Mouse (Mus musculus) hindlimb bud, embryonic 11.5 days (tissue): ENCODE data around the gene Fkbp10.

Experiments
- DNase-seq: peaks from one replicate; pipeline ENCODE4 v3.0.0-alpha.2; 2012; ENCODE audit warnings: low read depth, low spot score; ENCODE audit errors: extremely low spot score

Gene Fkbp10

GRCm38 (mm10) chr11:100393733-100394132, 21.8 kb upstream of the Fkbp10 start:
- no peak for DNase-seq

- DNase-seq = no peak
Measured at GRCm38 (mm10) chr11:100394353-100395074, 21.0 kb upstream of the Fkbp10 start.

DNA sequence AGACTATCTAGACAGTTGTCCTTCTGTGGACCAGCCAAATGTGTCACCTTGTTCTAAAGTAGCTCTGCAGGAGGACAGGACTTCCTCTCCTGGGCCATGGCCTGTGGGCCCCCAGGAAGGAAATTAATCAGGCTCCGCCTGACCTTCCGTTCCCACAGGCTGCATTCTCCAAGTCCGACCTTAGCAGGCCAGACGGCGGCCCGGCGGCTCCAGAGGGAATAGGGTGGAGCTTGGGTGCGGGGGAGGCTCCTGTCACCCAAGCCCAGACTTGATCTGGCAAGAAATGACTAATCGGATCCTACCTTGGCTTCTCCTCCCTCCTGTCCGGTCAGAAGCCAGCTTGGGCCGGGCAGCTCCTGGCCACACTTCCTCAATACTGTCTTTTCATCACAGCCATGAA, 20.3 kb upstream of the Fkbp10 start:
- DNase-seq = no peak

DNA sequence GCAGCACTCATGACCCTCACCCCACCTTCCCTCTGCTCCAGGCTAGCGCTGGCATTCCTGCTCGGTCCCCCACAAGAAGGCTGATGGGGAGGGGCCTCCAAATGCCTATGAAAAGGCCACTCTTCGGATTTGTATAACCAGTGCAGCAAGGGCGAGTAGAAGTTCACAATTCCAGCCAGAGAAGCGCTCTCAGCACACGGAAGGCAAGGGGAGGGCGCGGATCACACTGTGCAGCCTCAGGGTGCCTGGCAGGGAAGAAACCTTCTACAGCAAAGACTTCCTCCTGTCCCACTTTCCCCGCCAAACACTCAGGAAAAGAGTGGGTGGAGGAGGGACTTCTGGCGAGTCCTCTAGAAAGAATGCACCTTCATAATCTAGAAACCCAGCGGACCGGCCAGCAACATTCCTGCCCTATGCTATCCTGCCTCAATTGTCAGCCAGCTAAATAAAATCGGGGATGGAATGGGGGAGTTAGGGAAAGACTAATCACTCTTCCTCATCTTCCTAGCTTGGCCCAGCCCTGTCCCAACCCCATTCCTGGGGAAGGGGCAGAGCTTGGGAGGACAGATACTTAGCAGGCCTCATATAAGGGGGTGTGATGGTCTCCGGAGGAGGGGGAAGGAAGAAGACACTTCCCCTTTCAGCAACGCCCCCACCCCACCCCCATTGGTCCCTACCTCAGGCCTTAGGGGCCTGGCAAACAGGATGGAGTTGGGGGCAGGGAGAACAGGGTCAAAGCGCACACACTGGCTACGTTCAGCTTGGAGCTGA, 19.5 kb upstream of the Fkbp10 start:
- DNase-seq = no peak

DNA sequence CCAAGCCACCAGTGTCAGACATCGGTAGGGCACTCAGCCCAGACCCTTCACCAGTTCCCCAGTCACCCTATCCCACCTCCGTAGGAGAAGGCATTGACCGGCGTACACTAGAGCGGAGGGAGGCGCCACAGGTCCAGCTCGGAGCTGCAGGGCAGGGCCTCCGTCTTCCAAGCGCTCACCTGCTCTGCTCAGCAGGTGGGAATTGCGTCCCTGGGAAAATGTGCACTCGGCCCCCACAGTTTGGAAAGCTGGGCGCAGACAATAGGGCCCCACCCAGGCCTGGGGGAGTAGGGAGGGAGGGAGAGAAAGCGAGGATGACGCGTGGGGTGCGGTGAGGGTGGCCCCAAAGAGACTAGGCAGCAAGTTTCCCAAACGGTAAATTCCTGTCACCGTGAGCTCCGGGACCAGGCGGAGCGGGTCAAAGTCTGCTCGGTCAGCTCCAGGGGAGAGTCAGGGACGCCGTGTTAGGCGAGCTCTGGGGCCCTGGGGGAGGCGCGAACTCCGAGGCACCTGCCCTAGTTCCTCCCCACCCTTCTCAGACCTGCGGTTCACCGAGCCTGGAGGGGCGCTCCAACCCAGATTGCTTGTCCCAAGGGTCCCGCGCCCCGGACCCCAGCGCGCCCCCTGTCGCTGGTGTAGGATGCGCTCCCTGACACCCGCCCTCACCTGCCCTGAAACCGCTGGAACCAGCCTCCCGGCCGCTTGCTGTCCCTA, 18.5 kb upstream of the Fkbp10 start:
- no peak for DNase-seq

GRCm38 (mm10) chr11:100397600-100398389, 17.7 kb upstream of the Fkbp10 start, which contains the start of gene Jup:
Jup (minus strand) TSS chr11:100397763.
- DNase-seq = peak; percentile 82

GRCm38 (mm10) chr11:100398517-100398916, 17.0 kb upstream of the Fkbp10 start:
- DNase-seq = no peak

- DNase-seq = no peak
Measured at GRCm38 (mm10) chr11:100399320-100399719, 16.2 kb upstream of the Fkbp10 start.

DNA sequence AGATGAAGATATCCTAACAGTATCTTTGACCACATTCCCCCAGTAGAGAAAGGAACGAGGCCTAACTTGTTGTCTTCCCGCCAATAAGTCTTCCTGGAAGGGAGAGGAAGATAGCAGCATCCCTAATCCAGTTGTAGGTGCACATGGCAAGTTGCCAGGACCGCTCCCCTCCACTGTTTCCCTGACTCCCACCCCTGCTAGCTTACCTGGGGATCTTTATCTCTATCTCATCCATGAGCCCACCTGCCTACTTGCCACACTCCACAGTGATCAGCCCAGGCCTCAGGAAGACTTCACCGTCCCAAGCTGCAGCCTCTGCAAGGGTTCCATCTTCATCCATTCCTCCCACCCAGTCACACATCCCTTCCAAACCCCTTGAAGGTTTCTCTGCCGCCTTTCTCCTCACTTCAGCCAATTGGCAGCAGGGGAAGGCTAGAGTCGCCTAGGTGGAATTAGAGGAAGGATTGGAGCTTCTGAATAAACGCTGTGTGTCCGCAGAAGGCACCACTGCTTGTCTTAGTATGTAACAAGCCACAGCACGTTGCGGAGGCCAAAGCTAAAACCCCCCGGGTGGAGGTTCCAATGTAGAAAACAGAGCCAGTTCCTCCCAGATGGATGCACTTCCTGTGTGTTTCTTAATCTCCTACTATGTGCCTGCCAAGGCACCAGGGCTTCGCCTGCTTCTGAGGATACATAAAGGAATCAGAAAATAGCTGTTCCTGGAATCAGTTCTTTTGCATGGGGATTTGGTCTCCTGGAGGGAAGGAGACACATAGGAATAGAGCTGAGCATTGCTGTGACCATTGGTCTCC, 15.6 kb upstream of the Fkbp10 start:
- no peak for DNase-seq

DNA sequence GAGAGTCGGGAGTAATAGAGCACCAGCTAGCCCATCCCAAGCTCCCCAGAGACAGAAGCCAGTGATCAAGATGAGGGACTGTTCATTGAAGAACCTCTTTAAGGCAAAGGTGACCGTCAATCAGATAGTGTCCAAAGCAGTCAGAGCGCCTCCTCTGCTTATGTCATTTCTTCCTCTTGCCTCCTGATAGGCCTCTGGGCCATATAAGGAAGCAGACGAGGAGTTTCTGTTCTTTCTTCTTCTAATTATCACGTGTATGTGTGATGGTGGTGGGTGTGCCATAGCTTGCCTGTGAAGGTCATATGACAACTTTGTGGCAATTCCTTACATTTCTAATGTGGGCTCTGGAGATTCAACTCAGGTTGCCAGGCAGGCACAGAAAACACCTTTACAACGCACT, 14.7 kb upstream of the Fkbp10 start:
- DNase-seq = no peak

DNA sequence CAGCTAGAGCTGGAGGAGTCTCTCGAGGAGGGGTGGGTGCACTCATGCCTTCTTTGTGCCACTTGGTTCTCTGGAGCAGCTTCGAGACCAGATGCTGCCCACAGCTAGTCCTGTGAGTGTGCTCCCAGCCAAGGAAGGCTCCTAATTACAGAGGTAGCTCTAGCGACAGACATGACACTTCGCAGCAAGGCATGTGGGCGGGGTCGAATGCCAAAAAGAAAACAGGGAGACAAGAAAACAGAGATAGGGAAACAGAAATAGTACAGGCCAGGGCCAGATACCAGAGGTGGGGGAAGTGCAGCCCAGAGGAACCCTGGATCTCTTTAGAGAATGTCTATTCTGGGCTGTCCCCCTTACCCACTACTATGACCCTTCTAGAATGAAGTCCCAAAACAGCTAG, 13.3 kb upstream of the Fkbp10 start:
- DNase-seq = no peak

DNA sequence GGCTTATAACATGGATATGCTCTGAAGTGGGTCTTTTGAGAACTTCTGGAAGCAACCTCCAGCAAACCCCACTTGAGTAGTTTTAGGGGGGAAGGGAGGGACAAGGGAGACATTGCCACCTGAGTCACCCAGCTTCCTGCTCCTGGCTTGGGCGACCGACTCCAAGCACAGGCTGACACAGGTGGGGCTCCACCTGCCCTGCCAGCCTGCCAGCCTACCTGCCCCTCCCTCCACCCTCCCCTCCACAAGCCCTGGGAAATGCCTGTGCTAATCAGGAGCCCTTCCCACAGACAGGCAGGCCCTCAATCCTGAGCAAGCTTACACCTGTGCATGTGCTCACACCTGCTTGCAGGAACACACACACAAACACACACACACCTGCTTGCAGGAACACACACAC, 12.8 kb upstream of the Fkbp10 start:
- no peak for DNase-seq

- no peak for DNase-seq
Measured at GRCm38 (mm10) chr11:100403445-100404134, 11.9 kb upstream of the Fkbp10 start.

GRCm38 (mm10) chr11:100404456-100405074, 10.9 kb upstream of the Fkbp10 start:
- DNase-seq = no peak

- no peak for DNase-seq
Measured at GRCm38 (mm10) chr11:100406273-100406672, 9.2 kb upstream of the Fkbp10 start.

DNA sequence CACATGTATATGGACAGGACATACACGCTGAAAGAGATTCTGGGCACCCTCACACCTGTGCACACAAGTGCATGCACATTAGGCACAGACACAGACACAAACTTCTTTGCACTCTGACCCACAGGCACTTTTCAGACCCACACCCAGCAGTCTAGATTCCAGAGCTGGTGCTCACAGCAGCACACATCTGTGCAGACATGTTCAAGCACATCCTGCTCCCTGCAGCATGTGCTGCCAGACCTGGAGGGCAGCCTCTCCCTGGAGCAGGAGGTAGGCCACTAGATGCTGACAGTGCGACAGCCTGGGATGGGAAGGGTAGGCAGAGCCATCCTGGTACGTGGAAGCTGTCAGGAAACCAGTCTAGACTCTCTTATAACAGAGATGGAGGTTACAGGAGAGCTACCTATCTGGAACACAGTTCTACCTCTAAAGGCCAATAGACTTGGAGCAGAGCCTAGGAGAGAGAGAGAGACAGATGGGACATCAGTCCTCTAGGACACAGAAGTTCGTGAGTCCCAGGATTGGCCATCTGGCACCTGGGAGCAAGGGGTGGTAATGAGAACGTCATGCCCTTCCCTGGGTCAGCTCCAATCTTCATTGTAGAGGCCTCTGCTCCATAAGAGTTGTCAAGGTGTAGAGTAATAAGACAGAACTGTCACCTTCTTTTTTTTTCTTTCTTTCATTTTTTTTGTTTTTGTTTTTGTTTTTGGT, 8.3 kb upstream of the Fkbp10 start:
- no peak for DNase-seq

GRCm38 (mm10) chr11:100408076-100408834, 7.2 kb upstream of the Fkbp10 start:
- no peak for DNase-seq
